Mouse (Mus musculus) left cerebral cortex, adult 9 months (tissue): ENCODE measurements around the gene Nkain1.
A peak's percentile ranks its signal among the peaks of the same experiment; 100 is the strongest.

Experiments used
- DNase-seq, 2 experiments: peaks; one replicate each; pipeline ENCODE4 v3.0.0; 2022; ENCODE audit warnings: low spot score in 2 of 2

The Nkain1 gene

DNA sequence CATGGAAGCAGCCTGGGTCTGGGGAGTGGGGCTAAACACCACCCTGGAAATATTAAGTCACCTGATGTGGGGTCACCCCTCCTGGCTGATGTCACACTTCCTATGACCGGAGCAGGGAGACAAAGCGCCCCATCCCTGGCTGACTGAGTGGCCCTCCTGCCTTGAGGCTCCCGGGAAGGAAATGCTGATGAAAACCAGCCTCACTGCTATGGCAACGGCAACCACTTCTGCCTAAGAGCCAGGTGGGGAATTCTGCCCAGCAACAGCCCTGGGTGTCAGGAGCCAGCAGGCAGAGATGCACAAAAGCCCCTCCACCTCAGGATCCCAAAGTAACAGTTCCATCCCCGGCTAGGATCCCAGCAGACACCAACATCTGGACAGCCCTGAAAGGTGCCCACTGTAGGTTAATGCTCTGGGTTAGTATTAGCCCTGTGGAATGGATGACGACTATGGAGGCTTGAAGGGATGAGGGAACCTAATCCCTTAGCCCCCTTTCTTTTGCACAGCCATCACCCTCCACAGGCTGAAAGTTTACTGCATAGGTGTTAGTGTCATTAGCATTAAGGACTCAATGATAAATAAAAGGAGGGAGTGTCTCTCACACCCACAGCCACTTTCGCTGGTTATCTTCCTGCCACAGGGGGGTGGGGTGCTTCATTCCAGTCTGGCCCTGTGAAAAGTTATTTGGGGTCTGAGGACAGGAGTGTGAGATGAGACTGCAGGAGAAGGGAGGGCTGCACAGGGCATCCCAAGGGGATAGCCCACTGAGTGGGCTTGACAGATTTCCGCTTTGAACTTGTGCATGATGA lies 21.5 kb downstream of the Nkain1 start:
- peak in 1 of 2 experiments; percentile 36 for DNase-seq

DNA sequence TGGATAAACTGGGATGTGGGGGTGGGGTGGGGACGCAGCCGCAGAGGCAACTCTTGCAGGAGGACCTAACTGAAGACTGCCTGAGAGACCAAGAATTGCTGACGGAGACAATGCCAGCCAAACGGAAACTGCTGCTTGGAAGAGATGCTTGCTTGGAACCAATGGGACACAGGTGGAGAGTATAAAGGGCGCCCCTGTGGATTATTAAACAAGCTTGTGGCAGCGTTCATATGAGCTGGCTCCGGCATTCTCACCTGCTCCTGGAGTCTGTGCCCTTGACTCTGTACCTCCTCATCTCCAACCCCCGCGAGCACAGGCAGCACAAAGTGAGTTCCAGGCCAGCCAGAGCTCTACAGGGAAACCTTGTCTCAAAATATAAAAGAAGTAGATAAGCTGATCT lies 23.5 kb downstream of the Nkain1 start:
- DNase-seq: no peak

DNA sequence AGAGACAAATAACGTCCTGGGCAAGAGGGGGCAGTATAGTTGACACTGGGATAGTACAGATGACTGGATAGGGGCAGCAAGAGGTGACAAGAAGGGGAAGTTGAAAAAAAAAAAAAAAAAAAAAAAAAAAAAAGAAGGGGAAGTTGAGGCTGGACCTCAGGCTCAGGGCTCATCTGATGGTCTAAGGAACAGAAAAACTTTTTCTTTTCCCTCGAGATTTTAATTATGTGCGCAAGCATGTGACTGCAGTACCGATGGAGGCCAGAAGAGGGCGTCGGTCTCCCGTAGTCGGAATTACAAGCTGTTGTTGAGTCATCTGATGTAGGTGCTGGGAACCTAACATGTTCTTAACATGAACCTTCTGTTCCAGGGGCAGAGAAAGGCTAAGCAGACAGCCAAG lies 24.8 kb downstream of the Nkain1 start:
- DNase-seq: no peak

DNA sequence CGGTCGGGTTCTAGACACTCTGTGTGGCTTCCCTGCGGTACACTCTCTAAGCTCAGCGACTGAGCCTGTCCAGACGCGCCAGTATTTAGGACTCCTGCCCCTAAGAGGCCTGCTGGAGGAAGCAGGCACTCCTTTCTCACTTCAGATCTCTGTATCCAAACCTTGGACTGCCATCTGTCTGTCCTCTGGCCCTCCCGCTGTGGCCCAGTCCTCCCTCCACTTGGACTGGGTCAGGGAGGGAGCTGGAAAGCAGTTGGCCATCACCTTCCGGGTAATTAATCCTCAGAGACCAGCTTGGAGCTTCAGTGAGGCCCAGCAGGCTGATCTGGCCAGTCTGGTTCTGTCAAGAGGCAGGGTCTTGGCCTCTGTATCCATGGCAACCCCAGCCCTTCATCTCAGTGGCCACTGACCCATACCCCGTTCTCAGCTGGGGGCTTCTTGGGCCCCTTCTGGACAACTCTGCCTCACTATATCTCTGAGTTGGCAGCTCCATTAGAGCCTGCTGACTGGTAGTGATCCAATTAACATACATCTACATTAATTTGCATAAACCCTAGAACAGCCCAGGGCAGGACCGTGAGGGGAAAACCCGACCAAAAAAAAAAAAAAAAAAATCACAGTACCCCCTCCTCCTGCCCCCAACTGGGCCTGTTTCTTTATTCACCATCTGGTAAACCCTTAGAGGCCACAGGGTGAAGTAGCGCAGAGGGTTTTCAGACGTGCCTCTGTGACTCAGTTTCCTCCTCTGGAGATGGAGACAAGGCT lies 27.0 kb downstream of the Nkain1 start:
- DNase-seq: no peak

DNA sequence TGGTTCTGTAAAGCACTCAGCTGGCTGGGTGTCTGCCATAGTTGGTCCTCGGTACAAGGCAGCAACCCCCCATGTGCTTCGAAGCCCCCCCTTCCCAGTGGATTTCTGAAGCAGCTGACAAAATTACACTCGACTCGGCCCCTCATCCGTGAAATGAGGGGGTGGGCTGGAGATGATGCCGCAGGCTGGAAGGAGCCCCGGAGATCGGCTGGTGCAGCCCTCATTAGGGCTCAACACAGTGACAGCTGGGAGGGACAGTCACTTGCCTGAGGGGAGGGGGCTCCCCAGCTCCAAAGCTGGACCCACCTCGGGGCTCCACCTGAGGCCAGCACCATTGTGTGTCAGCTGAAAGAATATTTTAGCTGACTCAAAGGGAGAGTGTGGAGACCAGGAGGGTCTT lies 29.6 kb downstream of the Nkain1 start:
- no peak for DNase-seq

DNA sequence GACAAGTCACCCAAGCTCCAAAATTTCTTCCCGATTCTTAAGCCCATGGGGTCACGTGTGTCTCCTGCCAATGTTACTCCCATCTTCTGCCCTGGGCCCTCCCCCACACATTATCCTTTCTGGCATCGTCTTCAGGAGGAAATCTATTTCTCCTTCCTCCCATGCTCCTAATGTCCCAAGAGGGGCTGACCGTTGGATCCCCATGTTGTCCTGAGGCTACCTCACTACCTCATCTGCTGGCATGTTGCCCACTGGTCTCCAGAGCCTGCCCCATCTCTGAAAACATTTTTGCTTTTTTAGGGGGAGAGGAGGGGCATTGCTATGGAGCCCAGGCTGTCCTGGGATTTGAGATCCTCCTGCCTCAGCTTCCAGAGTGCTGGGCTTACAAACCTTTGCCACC lies 30.9 kb downstream of the Nkain1 start:
- DNase-seq: no peak

DNA sequence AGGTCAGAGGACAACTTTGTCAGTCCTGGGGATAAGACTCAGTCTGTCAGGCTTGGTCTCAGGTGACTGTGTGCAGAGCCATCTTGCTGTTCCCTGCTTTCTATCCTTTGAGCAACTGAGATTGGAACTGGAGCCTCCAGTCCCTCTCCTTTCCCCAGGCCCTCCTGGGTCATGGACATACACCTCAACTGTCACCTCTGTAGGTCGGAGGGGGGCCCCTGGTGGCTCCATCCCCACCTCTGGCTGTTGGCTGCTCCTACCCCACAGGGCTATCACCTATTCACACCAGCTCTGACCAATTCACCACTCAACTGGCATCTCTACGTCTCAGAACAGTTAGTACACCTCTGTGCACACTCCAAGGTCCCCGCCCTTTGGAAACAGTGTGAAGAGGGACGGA lies 33.1 kb downstream of the Nkain1 start:
- no peak for DNase-seq

DNA sequence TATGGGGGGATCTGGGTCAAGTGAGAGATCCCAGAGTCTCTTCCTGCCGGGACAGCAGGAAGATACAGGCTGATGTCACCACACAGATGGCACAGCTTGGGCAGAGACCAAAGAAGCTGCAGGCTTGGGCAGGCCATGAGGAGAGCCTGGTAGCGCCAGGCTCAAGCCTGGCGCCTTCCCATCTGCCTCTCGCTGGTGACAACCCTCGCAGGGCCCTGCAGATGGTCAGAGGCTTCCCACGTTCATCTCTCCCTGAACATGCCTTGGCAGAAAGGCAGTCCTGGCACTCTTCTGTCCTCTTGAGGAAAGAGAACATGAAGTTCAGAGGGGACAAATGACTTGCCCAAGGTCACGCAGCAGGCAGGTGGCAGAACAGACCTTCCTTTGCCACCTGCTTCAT lies 34.3 kb downstream of the Nkain1 start:
- DNase-seq: peak in 1 of 2 experiments; percentile 39

DNA sequence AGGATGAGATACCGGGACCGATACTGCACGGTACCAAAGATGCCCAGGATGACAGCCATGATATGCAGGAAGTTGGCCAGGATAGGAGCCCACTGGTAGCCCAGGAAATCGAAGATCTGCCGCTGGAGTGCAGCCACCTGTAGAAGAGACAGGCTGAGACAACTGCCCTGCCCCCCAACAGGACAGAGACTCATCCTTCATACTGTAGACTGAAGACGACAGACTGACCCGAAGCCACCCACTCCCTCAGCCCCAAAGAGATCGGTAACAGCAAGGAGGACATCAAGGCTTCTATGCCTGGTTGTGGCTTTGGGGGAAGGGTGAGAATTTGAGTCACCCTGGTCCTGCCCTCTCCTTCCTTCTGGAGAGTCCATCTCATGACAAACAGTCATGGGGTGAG lies 34.9 kb downstream of the Nkain1 start:
- no peak for DNase-seq

DNA sequence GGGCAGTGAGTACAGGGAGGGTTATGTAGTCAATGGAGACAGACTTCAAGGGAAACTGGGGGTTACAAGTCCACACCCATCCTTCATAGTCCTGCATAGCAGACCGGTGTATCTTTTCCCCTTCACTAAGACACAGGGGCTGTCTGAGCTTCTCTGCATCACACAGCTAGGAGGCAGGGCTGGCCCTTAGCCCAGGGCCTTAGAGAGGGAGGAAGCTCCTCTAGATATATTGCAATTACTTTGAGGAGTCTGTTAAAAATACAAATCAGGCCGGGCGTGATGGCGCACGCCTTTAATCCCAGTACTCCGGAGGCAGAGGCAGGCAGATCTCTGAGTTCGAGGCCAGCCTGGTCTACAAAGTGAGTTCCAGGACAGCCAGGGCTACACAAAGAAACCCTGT lies 36.6 kb downstream of the Nkain1 start:
- DNase-seq: no peak

DNA sequence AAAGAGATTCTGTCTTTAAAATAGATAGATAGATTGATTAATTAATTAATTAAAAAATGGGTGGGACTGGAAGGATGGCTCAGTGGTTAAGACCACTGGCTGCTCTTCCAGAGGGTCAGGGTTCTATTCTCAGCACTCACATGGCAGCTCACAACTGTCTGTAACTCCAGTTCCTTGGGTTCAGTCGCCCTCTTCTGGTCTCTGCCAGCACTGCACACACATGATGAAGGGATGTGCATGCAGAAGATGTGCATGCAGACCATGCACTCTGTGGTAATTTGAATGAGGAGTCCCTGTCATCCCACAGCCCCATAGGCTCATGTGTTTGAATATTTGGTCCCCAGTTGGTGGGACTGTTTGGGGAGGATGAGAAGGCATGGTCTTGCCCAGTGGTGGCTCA lies 38.2 kb downstream of the Nkain1 start:
- DNase-seq: no peak

DNA sequence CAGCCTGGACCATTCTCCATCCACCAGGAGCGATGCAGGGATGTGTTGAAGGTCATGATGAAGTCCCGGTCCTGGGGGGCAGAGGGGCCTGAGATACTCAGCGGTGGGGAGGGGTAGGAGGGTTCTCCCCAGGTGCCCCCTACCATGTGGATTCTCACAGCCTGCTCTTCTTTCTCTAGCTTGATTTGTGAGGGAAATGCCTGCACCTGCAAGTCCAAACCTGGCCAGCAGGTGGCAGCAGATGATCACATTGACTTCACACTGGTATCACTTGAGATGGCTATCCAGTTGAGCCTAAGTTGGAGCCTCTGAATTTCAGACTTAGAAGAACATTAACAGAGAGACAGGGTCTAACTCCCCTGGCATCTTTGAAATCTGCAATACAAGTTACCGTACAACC lies 40.0 kb downstream of the Nkain1 start:
- peak in 1 of 2 experiments; percentile 95 for DNase-seq

DNA sequence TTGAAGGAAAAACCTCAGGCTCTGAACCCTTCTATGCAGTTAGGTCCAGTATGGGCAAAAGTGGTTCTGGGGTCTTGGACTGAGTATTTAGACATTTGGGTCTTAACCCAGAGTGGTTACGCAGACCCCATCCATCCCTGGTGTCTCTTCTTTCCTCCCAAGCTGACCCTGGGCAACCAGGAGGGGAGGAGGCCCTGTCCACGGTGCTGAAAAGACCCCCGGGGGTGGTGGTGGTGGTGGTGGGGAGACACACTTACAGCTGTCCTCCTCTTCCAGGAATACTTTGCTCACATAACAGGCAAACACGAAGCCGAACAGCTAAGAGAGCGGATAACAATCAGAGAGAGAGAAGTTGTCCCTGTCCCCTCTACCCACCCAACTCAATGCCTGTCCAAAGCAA lies 41.6 kb downstream of the Nkain1 start:
- no peak for DNase-seq

DNA sequence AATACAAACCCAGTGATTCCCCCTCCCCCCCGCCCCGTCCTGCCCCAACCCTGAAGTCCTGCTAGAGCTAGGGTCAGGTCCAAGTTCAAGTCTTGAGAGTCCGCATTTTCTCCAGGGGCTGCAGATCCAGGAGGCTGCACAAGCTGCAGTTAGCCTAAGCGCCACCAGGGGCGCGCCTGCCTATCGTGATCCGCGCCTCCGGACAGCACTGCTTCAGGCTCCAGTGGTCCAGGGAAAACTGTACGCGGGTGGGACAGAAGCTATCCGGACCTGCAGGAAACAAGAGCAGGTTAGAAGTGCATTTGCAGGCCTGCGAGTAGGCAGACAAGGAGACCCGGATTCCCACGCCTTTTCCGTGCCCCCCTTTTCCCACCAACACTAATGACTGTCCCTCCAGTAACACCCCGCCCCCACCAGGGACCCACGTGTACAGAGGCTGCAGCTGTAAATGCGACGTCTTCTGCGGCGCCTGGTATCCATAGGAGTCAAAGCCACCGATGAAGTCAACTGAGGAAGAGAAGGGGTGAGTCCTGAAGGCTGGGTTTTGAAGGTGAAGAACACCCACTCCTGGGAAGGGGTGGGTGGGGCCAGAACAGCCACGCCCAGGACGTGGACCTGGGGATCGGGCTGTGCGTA lies 42.2 kb downstream of the Nkain1 start:
- peak in 1 of 2 experiments; percentile 74 for DNase-seq

DNA sequence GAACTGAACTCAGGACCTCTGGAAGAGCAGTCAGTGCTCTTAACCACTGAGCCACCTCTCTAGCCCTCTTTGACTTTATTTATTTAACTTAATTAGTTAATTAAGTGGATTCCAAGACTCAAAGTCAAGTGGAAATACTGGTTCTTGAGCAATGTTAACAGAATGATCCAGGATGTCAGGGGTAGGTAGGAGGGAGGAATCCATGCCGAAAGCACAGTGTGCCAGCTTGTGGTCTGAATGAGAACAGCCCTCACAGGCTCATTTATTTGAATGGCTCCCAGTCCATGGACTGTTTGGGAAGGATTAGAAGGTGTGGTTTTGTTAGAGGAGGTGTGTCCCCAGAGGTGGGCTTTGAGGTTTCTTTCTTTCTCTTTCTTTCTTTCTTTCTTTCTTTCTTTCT lies 46.2 kb downstream of the Nkain1 start:
- DNase-seq: no peak

DNA sequence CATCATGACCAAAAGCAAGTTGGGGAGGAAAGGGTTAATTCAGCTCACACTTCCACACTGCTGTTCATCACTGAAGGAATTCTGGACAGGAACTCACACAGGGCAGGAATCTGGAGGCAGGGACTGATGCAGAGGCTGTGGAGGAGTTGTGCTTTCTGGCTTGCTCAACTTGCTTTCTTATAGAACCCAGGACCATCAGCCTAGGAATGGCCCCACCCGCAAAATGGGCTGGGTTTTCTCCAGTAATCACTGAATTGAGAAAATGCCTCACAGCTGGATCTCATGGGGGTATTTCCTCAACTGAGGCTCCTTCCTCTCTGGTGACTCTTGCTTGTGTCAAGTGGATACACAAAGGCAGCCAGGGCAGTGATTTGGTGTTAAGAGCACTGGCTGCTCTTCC lies 48.9 kb downstream of the Nkain1 start:
- DNase-seq: no peak

DNA sequence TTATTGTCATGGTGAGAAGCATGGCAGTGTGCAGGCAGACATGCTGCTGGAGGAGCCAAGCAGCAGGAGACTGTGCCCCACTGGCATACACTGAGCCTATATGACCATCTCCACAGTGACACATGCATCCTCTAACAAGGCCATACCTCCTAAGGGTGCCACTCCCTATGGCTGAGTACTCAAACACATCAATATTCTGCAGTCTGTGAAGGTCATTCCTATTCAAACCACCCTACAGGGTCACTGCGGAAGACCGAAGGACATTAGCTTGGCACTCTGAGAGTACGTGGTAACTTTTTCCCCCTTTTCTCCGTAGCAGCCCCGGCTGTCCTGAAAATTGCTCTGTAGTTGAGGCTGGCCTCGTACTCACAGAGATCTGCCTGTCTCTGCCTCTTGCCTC lies 52.5 kb downstream of the Nkain1 start:
- no peak for DNase-seq

DNA sequence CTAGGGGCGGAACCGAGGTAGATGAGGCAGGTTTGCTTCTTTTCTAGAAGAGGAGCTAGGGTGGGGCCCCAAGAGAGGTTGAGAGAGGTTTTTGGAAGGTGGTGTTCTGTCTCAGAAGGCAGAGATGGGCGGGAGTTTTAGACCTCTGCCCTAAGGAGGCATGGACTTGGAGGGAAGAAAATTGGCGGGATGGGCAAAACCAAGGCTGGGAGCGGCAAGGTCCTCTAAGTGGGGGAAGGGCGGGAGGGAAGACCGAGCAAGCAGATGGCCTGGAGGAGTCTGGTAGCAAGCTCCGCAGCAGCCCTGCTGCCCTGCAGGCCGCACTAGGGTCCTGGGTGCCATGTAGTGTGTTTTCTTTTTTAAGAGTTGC lies 53.5 kb downstream of the Nkain1 start:
- DNase-seq: no peak

DNA sequence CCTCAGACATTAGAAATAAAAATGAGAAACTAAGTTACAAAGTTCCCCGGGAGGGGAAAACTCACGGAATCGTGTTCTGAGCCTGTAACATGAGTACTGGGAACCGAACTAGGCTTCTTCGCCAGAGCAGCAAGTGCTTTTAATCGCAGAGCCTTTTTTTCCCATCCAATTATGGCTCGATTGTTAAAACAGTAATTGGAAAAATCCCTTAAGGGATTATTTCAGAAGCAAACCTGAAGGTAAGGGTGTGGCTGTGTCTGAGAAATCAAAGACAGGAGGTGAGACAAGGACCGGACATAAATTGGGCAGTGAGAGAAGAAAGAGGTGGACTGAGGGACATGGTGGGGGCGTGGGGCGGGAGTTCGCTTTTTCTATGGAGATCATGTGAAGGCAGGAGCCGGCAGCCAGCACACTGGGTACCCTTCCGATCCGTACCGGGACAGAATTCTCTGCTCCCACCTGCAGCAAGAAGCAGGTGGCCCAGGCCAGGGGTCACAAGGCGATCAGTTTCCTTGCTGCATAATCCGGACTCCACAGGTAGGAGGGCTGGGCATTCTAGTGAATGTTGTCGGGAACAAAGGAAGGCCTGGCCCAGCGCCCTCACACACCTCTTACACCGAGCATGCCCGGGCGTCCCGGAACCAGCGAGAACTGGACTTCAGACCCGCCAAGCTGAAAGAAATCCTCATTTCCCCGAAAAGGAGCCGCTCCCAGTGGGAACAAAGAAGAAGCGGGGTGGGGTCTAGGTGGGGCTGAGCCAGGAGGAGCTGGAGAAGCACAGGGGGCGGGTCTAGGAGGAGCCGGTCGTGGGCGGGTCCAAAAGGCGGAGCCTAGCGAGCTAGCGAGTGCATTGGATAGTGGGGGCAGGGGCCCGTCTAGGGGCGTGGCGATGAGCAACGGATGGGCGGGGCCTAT lies 54.1 kb downstream of the Nkain1 start:
- DNase-seq: peak; percentile 72 to 89

DNA sequence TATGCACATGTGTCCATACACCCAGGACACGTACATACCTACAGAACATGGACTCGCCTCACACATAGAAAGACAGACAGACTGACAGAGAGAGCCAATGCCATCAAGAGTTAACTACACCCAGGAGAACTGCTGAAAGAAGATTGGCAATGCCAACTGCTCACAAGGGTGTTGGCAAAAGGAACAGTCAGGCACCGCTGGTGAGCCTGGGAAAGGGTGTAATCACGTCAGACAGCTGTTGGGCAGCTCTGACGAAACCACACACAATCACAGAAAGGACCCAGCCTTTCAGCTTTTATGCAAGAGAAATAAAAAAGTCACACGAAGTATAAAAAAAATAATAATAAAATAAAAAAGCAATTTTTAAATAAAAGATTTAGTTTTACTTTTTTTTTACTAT lies 57.5 kb downstream of the Nkain1 start:
- no peak for DNase-seq
